Mouse (Mus musculus) A20 (cell line): ENCODE results near the gene Rgs14.

Source experiments
- DNase-seq: peaks from one replicate; pipeline ENCODE4 v3.0.0-alpha.2; 2011; ENCODE audit warnings: low read depth, low spot score

Gene Rgs14

GRCm38 (mm10) chr13:55403935-55404852, 34.7 kb downstream of the Rgs14 start:
- no peak for DNase-seq

- peak; percentile 84 for DNase-seq
These were observed 35.6 kb downstream of the Rgs14 start for GRCm38 (mm10) chr13:55404853-55405782.

GRCm38 (mm10) chr13:55405783-55406390, 36.4 kb downstream of the Rgs14 start:
- no peak for DNase-seq

- no peak for DNase-seq
These were observed 37.8 kb downstream of the Rgs14 start for GRCm38 (mm10) chr13:55407341-55407740.

- DNase-seq: no peak
These were observed 39.1 kb downstream of the Rgs14 start for GRCm38 (mm10) chr13:55408546-55409120.

GRCm38 (mm10) chr13:55411826-55412225, 42.3 kb downstream of the Rgs14 start:
- DNase-seq: no peak

- no peak for DNase-seq
These were observed 43.2 kb downstream of the Rgs14 start for GRCm38 (mm10) chr13:55412643-55413307.

GRCm38 (mm10) chr13:55413333-55413732, 43.8 kb downstream of the Rgs14 start:
- DNase-seq: no peak

GRCm38 (mm10) chr13:55414743-55415380, 45.3 kb downstream of the Rgs14 start, which contains the start of gene Pfn3:
Pfn3 (minus strand) TSS chr13:55415232.
- no peak for DNase-seq

GRCm38 (mm10) chr13:55418004-55418403, 48.5 kb downstream of the Rgs14 start:
- DNase-seq: peak; percentile 92

- no peak for DNase-seq
These were observed 49.6 kb downstream of the Rgs14 start for GRCm38 (mm10) chr13:55419142-55419541.

GRCm38 (mm10) chr13:55420018-55420932, 50.7 kb downstream of the Rgs14 start:
- DNase-seq: no peak

GRCm38 (mm10) chr13:55420933-55421800, 51.6 kb downstream of the Rgs14 start:
- peak; percentile 71 for DNase-seq

- DNase-seq: no peak
These were observed 57.1 kb downstream of the Rgs14 start, which contains the start of gene F12 for GRCm38 (mm10) chr13:55426613-55427012. F12 (minus strand) TSS chr13:55426793.

- peak; percentile 61 for DNase-seq
These were observed 59.8 kb downstream of the Rgs14 start for GRCm38 (mm10) chr13:55429226-55429888.

- no peak for DNase-seq
These were observed 61.0 kb downstream of the Rgs14 start for GRCm38 (mm10) chr13:55430566-55430965.

GRCm38 (mm10) chr13:55431889-55432685, 62.6 kb downstream of the Rgs14 start:
- DNase-seq: peak; percentile 81
